Mouse (Mus musculus) heart, postnatal 14 days (tissue): ENCODE results near the gene Tppp2. TPM values are rescaled to one million over a fixed set of nuclear protein-coding genes. Genes with fewer than 3 reads are reported as not detected.

ENCODE experiments used
- DNase-seq, 2 experiments: peaks; one replicate each; pipeline ENCODE4 v3.0.0; 2021 to 2022
- intact Hi-C: fragments of 180-260 bp; cut with DNase I; formaldehyde crosslinking; loops from one replicate; pipeline ENCODE4 v1.15.1; 2025
- long read RNA-seq, 2 experiments: library from polyadenylated mRNA; stranded (forward); transcript quantifications; one replicate each; pipeline ENCODE4 v2.0.0; 2021
- total RNA-seq, 2 experiments: library from RNA; stranded (reverse); gene quantifications; 2 replicates each; pipeline ENCODE4 v1.2.3; 2021

Tppp2 gene
- not detected for total RNA-seq
- long read RNA-seq, experiment 1, result 0 reads
- long read RNA-seq, experiment 2, result 0 reads

DNA sequence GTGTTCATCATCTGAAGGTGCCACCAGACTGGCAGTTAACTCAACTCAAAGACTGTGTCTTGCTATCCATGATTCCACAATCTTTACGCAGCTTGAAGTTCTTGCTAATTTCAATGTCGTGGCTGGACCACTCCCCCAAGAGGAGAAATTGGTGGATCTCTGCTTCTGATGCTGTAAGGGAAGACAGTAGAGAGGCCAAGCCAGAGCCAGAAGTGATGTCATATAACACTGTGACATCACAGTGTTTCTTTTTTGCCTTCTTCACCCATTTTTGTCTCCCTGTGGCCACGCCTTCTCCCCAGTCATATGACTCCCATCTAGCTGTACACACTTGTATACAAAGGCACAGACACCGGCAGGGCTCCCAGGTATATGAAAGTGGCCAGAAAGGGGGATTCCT lies at the start of gene Tppp2:
TSS of gene Tppp2 (plus strand) at position 301 of the 400 bp plus-strand sequence.
- no peak for DNase-seq
- intact Hi-C loops, result no loop called here

DNA sequence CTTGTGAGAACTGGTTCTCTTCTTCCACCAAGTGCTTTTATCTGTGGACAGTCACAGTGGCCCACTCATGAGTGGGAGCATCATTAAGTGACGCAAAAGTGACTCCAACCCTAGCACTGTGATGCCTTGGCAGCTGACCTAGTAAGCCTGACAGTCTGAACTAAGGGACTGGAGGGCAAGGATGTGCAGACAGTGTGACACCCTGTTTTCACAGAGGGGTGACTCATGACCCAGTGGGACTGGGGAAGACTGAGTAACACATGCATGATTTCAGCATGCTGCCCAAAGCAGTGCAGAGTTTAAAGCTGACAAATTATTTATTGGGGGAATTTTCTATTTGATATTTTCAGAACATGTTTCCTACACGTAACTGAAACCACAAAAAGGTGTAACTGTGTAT lies 47.5 kb upstream of the Tppp2 start:
- DNase-seq, result no peak
- intact Hi-C loops, result no loop called here

DNA sequence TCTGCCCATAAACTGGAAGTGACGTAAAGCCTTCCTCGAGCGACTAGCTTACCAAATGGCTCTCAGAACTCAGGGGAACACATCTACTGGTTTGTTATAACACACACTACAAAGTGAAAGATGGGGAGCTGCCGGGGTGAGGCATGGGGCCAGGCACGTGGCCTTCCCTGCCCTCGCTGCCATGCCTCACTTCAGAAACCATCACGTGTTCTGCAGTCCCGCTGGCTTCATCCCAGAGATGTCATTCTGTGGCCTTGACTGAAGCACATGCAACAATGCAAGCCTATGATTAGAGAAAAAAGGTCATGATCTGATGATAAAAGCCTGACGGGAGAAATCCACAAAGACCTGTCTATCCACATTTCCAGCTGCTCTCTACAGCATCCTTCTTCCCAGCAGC lies 46.5 kb upstream of the Tppp2 start:
- intact Hi-C loops, result no loop called here
- DNase-seq, result no peak

DNA sequence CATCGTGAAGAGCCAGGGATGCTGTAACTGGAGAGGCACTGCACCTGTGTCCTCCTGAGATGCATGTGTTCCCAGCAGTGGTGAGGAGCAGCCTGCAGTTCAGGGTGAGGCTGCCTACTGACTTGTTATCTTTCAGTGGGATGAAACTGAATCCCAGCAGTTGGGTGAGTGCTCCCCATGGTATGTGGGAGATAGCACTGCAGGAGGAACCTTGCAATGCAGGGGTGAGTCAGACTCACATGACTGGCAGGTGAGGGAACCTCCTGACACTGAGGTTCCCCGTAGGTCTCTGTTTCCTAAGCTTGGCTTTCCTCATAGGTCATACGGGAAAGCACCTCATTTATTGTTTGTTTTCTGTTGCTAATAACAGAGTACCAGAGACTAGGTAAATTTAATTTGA lies 40.7 kb upstream of the Tppp2 start:
- DNase-seq, result no peak
- intact Hi-C loops, result no loop called here

DNA sequence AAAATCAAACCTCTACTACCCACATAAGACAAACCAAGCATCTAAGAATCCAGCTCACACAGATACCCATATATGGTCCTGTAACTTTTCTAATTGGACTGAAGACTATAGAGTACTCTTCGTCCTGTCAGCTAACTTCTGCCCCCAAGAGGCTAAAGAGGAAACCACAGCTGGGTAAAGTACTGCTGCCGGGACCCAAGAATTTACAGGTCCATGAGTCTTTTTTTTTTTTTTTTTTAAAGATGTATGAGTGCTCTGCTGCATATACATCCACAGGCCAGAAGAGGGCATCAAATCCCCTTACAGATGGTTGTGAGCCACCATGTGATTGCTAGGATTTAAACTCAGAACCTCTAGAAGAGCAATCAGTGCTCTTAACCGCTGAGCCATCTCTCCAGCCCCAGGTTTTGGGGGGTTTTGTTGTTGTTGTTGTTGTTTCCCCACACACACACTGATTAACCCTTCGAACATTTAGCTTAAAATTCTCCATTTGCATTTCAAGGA lies 34.6 kb upstream of the Tppp2 start:
- intact Hi-C loops, result loop anchor here (10.0 kb wide), 1 partner anchor 421 kb away; the partner anchor contains the start of gene Mettl3
- DNase-seq, result peak; percentile 60 to 75

DNA sequence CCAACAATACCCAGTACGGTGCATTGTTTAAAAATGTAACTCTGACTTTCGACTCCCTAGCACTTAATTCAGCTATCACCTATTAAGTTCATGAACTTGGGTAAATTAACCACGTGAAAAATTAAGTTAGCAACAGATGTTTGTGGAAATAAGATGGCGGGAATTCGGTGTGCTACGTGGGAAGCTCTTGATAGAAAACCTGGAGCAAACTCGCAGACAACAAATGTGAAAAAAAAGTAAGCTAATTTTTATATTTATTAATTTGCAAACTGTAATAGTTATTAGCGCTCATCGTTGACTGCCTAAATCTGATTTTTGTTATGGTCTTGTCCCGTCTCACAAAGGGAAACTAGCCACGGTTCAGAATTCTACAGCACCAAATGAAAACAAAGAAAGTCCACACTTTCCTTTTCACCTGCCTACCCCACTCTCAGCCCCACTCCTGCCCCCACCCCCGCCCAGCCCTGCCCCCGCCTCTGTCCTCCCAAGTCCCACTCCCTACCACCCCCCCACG lies 34.1 kb upstream of the Tppp2 start:
- no peak for DNase-seq
- intact Hi-C loops, result loop anchor here (10.0 kb wide), 1 partner anchor 421 kb away; the partner anchor contains the start of gene Mettl3

DNA sequence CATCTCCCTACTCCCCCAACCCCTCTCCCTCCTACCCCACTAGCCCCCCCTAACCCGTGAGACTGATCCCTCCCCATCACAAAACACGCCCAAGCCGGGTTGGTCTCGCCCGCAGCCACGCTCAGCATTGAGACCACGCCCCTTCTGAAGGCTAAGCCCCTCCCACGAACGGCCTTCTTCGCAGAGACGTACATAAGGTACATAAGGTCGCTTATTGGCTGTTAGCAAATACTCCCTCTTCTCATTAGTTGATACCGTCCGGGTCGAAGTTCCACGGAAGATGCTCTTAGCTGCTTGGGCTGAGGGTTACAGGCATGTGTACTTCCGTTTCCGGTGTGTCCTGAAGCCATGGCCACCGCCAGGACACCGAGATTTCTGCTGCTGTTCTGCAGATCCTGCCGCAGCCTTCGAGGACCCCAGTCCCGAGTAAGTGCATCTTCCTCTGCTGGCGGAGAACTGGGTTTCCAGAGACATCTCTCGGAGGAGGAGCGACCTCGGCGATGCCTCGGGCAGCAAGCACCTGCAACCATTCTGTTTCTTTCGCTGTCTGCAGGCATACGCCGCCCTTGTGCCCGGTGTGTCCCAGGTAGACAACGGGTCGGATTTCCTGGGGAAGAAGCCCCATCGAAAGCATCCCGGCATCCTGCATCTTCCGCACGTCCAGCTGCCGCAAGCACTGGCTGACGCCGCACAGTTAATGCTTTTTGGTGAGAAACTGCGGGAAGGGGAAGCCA lies 33.5 kb upstream of the Tppp2 start, which contains the start of gene Mettl17:
TSS of gene Mettl17 (plus strand) at position 245 of the 734 bp plus-strand sequence.
- DNase-seq, result peak; percentile 90 to 95
- intact Hi-C loops, result loop anchor here (10.0 kb wide), 1 partner anchor 420 kb away; the partner anchor contains the start of gene Mettl3

DNA sequence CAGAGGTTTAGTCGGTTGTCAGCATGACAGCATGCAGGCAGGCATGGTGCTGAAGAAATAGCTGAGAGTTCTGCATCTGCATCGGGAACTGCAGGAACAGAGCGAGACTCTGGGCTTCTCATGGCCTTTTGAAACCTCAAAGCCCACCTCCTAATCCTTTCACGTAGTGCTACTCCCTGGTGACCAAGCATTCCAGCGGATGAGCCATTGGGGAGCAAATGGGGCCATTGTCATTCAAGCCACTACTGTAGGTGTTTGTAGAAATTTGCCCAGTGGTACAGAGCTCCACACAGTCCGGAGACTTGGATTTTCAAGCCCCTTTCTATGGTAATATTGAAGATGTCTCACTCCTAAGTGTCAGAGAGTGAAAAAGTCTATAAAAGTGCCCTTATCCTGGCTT lies 32.2 kb upstream of the Tppp2 start:
- DNase-seq, result no peak
- intact Hi-C loops, result loop anchor here (10.0 kb wide), 1 partner anchor 419 kb away; the partner anchor contains the start of gene Mettl3

GRCm38 (mm10) chr14:51889833-51890232 lies 28.4 kb upstream of the Tppp2 start:
- DNase-seq, result no peak
- intact Hi-C loops, result loop anchor here (10.0 kb wide), 1 partner anchor 415 kb away; the partner anchor contains the start of gene Mettl3

DNA sequence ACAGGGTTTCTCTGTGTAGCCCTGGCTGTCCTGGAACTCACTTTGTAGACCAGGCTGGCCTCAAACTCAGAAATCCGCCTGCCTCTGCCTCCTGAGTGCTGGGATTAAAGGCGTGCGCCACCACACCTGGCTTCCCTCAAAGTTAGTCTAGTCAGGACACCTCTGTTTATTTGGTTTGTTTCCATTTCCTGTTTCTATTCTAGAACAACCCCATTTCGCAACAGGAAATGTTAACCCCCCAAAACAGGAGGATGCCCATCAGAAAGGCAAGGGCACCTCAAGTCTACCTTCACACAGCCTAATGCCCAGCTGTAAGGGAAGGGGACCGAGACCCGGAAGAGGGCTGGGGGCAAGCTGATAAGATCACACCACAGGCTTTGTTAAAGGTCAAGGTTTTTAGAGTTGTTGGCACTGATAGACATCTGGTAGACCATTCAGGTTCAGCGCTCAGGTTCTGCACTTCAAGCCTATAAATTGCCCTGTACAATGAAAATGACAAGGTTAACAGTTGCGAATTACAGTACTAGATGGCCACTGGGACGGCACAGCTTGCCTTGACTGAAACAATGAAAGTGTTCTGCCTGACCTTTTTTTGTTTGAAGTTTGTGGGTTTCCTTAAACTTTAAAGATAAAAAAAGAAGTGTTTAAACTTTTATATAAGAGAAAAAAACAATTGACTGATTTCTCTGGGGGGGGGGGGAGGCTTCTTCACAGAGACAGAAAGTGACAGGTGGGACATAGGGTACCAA lies 25.9 kb upstream of the Tppp2 start, which contains the start of gene Slc39a2:
TSS of gene Slc39a2 (plus strand) at position 699 of the 749 bp plus-strand sequence.
- DNase-seq, result no peak
- intact Hi-C loops, result no loop called here

DNA sequence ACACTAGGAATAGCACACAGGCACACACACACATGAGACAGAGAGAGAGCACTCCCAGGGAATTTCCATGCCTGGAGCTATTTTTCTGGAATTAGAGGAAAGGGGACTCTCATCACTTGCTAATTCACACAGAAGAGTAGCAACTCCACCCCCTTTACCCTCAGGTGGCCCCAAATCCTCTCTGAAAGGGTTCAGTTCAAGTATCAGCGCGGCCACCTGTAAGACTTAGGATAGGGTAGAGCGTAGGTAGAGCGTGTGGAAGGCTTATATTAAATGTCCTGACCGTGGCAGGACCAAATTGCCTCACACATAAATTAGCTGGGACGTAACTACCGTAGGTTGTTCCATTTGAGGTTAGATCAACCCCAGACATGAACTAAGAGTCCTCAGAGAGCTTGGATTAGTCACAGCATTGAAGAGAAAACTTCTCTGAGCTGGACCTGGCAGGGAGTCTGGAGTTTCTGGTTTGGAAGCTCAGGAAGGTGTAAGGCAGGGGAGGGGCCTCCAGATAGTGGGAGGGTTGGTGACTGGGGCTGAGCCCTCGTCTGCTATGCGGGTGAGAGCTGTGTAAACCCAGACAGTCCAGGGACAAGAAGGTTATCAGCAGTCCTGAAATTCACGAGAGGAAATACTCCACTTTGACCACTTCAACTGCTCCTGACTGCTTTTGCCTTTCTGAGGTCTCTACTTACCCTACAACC lies 25.0 kb upstream of the Tppp2 start:
- intact Hi-C loops, result no loop called here
- no peak for DNase-seq

DNA sequence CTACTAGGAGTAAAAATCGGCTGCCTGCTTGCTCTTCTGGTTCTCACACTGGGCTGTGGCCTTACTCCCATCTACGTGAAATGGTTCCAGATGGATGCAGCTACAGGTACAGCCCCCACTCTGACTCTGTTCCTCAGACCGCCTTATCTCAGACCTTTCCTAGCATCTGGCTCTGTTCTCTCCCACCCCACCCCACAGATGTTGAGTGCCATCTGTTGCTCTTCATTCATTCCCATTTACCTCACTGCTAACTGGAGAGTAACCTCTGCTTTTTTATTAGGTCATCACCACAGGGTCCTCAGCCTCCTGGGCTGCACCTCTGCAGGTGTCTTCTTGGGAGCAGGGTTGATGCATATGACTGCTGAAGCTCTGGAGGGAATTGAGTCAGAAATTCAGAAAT lies 24.4 kb upstream of the Tppp2 start:
- intact Hi-C loops, result no loop called here

DNA sequence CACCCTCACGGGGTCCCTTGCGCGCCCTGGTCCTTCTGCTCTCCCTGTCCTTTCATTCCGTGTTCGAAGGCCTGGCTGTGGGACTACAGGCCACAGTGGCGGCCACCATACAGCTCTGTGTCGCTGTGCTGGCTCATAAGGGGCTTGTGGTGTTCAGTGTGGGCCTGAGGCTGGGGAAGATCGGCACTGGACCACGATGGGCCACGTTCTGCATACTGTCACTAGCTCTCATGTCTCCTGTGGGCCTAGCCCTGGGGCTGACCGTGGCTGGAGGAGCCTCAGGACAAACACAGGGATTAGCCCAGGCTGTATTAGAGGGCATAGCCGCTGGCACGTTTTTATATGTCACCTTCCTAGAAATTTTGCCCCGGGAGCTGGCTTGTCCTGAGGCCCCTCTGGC lies 23.2 kb upstream of the Tppp2 start:
- DNase-seq, result no peak
- intact Hi-C loops, result no loop called here

More for the DNA sequence above, 24.4 kb upstream of the Tppp2 start:
- no peak for DNase-seq

DNA sequence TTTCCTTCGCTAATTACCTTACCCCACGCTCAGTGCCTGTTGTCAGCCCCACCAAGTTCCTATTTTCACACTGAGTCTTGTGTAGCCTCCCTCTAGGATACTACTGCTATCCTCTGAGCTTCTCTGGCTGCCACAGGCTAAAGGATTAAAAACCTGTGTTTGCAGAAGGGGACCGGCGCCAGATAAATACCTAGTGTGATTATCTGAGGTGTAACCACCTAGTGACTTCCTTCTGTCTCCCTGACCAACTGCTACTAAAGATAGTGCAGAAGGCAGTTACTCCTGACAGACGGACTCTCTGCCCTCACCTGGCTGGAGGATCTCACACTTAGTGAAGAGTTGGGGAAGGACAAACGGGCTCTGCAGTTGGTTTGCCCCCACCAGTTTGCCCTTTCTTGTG lies 22.2 kb upstream of the Tppp2 start:
- intact Hi-C loops, result no loop called here
- DNase-seq, result no peak

DNA sequence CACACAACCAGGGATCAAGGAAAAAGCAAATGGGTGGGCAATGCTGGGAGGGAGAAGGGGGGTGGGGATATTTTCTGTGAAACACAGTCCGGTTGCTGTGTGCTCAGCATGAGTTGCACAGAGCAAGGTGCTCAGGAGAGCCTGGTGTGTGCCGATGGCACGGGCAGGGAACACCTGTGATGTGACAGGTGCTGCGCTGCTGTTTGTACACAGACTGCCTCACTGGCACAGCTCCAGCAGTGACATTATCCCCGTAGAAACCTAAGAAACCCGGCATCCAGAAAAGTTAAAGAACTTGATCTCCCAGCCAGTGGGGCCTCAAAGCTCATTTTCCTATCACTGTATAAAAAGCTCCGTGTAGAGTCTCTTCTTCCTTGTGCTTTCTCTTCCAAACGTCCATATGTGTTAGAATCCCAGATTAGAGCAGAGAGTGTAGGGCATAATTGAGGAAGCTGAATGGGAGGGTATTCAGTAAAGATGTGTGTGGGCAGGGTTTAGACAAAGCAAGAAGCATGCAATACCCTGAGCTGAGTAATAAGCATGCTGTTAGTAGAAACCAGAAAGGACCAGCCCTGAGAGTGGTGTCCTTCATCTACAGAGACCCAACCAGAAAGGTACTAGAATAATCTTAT lies 21.6 kb upstream of the Tppp2 start:
- intact Hi-C loops, result no loop called here
- DNase-seq, result no peak

GRCm38 (mm10) chr14:51899351-51899750 lies 18.9 kb upstream of the Tppp2 start:
- intact Hi-C loops, result no loop called here
- DNase-seq, result no peak

- DNase-seq, result peak; percentile 88 to 92
- intact Hi-C loops, result loop anchor here (1.0 to 10.0 kb wide), 3 partner anchors 28 to 292 kb away; partner anchors contain the start of gene Supt16
Observed at GRCm38 (mm10) chr14:51902806-51903710, 15.2 kb upstream of the Tppp2 start.

GRCm38 (mm10) chr14:51903782-51904181 lies 14.4 kb upstream of the Tppp2 start:
- intact Hi-C loops, result loop anchor here (10.0 kb wide), 1 partner anchor 291 kb away; the partner anchor contains the start of gene Supt16
- DNase-seq, result no peak
